Mouse (Mus musculus): ENCODE measurements around the gene Acyp2. TPM values are rescaled to one million over a fixed set of nuclear protein-coding genes. Genes with fewer than 3 reads are reported as not detected.

The Acyp2 gene
- polyA plus RNA-seq, 1 experiment from 2014 or later: 9.6 TPM

GRCm38 (mm10) chr11:30471751-30472593 lies 177.4 kb downstream of the Acyp2 start, which contains the start of gene 4930505A04Rik:
4930505A04Rik (minus strand) TSS chr11:30471827.
- peak within 1 kb of the TSS; percentile 65 for H3K4me2 ChIP-seq
- ATAC-seq (ENCODE audit: insufficient number of reproducible peaks, low FRiP score, low TSS enrichment, low read depth): peak; percentile 95
- peaks cover 13% of the 10 kb centered on the region; the same call in 1 of the 2 replicates for H3K4me1 ChIP-seq
- H3K9me3 ChIP-seq: no peaks in the 10 kb centered on the region
- WGBS: 4% methylated on average over 17 of the region's 17 CpGs
- H3K4me3 ChIP-seq: peak within 1 kb of the TSS; percentile 45
- H3K27ac ChIP-seq: peak within 1 kb of the TSS; percentile 95
- H3K36me3 ChIP-seq: no peaks in the 10 kb centered on the region
- peak within 1 kb of the TSS; percentile 31; the same call in 1 of the 2 replicates for H3K9ac ChIP-seq
- no peaks in the 10 kb centered on the region for H3K27me3 ChIP-seq

GRCm38 (mm10) chr11:30471187-30471586 lies 178.2 kb downstream of the Acyp2 start:
- Histone ChIP-seq H3K27me3 (no peaks in the 10 kb centered on the region), H3K4me2 (peak overlapping the region; percentile 65), H3K4me1 (peaks cover 13% of the 10 kb centered on the region; the same call in 1 of the 2 replicates), H3K9ac (no peak overlapping the region), H3K9me3 (no peaks in the 10 kb centered on the region), H3K36me3 (no peaks in the 10 kb centered on the region), H3K27ac (peak overlapping the region; percentile 95), H3K4me3 (peak overlapping the region; percentile 45)
- no peak for ATAC-seq (ENCODE audit: insufficient number of reproducible peaks, low FRiP score, low TSS enrichment, low read depth)
- 59% methylated on average over 8 of the region's 8 CpGs for WGBS

Other genes with a start within 250 kb of the Acyp2 start
- 0.22 and 0.26 TPM in 2 replicates for gene 4930505A04Rik, start 177.8 kb downstream of the Acyp2 start, polyA plus RNA-seq (2015; fragmentation: Nextera tagmentation; extraction: Ambion mirVana)
- 15.6 and 18.2 TPM in 2 replicates for gene Psme4, start 122.1 kb upstream of the Acyp2 start, polyA plus RNA-seq (2015; fragmentation: Nextera tagmentation; extraction: Ambion mirVana)
- gene Gpr75, start 235.8 kb upstream of the Acyp2 start, polyA plus RNA-seq (2015; fragmentation: Nextera tagmentation; extraction: Ambion mirVana): 0.19 and 0.27 TPM in 2 replicates
- gene Asb3, start 235.8 kb upstream of the Acyp2 start, polyA plus RNA-seq (2015; fragmentation: Nextera tagmentation; extraction: Ambion mirVana): 29.6 and 33.0 TPM in 2 replicates